Mouse (Mus musculus): Measurements from ENCODE around the gene Tfap2d.

Tfap2d gene

GRCm38 (mm10) chr1:19210215-19211032, 107.6 kb downstream of the Tfap2d start:
- in situ Hi-C loops (cut with MboI, MseI) = no loop called here

GRCm38 (mm10) chr1:19211033-19211405, 108.2 kb downstream of the Tfap2d start:
- in situ Hi-C loops (cut with MboI, MseI) = no loop called here

GRCm38 (mm10) chr1:19211546-19212154, 108.8 kb downstream of the Tfap2d start:
- in situ Hi-C loops (cut with MboI, MseI) = no loop called here

DNA sequence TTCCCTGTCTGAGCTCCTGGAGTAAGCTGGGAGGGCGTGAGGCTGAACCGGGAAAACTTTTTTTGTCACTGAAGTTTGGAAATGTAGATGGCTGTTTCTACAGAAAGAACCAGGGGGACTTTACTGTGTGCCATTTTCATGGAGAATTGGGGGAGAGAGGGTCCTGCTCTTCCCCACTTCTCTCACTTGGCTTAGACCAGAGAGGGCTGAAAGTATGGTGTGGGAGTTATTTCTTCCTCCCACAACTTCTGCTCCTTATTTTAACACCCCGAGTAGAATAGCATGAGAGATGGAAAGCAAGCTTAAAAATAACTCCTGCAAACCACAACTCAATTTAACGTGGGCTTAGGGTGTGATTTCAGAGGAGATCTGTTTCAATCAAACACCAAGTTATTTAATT, 109.9 kb downstream of the Tfap2d start:
- in situ Hi-C loops (cut with MboI, MseI) = no loop called here

DNA sequence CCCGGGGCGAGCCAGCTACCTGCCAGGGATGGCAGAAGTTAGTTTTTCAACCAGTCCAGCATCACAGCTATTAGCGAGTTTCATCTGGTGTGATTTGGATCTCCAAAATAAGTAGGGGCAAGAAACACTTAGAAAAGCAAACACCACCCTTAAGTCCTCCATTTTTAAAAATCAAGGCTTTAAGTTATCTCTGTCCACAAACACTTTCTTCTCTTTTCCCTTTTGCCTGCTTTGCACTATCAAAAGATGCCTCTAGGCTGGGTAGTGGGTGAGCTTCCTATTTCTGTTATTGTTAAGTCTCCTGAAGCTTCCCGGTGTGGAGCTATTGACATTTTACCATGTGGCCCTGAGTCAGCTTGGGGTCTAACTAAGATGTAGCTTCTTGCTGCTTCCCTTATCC, 110.3 kb downstream of the Tfap2d start:
- in situ Hi-C loops (cut with MboI, MseI) = no loop called here

DNA sequence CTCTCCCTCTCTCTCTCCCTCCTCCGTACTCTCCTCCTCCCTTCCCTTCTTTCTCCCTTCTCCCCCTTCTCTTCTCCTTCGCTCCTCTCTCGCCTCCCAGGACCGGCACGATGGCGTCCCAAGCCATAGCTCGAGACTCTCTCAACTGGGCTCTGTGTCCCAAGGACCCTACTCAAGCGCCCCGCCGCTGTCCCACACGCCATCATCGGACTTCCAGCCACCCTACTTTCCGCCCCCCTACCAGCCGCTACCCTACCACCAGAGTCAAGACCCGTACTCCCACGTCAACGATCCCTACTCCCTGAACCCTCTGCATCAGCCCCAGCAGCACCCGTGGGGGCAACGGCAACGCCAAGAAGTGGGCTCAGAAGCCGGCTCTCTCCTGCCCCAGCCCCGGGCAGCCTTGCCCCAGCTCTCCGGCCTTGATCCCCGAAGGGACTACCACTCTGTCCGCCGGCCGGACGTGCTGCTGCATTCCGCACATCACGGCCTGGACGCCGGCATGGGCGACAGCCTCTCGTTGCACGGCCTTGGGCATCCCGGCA, 111.1 kb downstream of the Tfap2d start:
- in situ Hi-C loops (cut with MboI, MseI) = no loop called here

Data from regulatory T cell (primary cell).